Mouse (Mus musculus): ENCODE data around the gene Cecr2.

DNA sequence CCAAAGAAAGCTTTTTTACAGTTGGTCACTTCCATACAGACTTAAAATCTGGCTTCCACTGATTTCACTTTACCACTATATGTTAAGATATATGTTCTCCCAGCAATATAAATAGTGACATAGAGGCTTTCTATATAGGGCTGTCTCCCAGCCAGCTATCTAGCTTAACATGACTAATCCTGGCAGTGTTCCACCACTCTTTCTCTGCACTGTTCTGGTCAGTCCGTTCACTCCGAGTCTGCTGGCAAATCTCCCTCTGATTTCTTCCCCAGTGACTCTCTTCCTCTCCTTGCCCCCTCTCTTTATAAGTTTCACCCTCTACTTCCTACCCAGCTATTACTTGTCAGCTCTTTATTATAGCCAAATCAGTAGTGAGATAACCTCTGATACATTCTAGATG lies 59.8 kb downstream of the Cecr2 start:
- no peak for TF ChIP-seq CTCF (IDR thresholded peaks at IDR 0.05; ENCODE audit: borderline replicate concordance, insufficient read depth, low read depth, low read length)
- no peak for TF ChIP-seq POLR2A (IDR thresholded peaks at IDR 0.05; ENCODE audit: borderline replicate concordance, insufficient read depth, low read length)
